Mouse (Mus musculus) megakaryocyte, embryonic 14.5 days (primary cell): ENCODE results near the gene Fkbp8.

Source experiments
- FLI1 ChIP-seq: IDR thresholded peaks from 2 replicates; pipeline ENCODE4 v1.6.1; 2012; ENCODE audit warnings: low read length, inconsistent platforms, mixed read lengths
- GATA1 ChIP-seq: IDR thresholded peaks from 3 replicates; pipeline ENCODE4 v1.6.1; 2012; ENCODE audit warnings: mixed read lengths, low read length, inconsistent platforms, borderline replicate concordance

GRCm38 (mm10) chr8:70529299-70529698 is 1.8 kb downstream of the Fkbp8 start:
- no peak for TF ChIP-seq GATA1
- no peak for TF ChIP-seq FLI1
